Mouse (Mus musculus) stomach, embryonic 14.5 days (tissue): ENCODE data around the gene Rab6a. TPM values are rescaled to one million over a fixed set of nuclear protein-coding genes. Genes with fewer than 3 reads are reported as not detected.
"Not testable (repeated sequence)": the region's sequence is repeated elsewhere in the genome, so short reads cannot be mapped to it uniquely, and the experiment has no call there.

Experiments
- ATAC-seq: fragments of 200-750 bp; cut with Nextera tagmentation; 2 replicates; pipeline ENCODE4 v1.8.0; 2017; ENCODE audit warnings: low read depth, moderate TSS enrichment; ENCODE audit not compliant: insufficient number of reproducible peaks, insufficient read depth, low FRiP score
- H3K27ac ChIP-seq: fragments of 300-500 bp; sonication (generic); 2 replicates; pipeline ENCODE4 v1.5.1; 2014; ENCODE audit warnings: mild to moderate bottlenecking, low read length, moderate library complexity, mixed read lengths
- H3K27me3 ChIP-seq: fragments of 300-500 bp; sonication (generic); 2 replicates; pipeline ENCODE4 v1.6.1; 2014; ENCODE audit warnings: low read length, control low read depth, mixed read lengths; ENCODE audit not compliant: control insufficient read depth, insufficient read depth
- H3K36me3 ChIP-seq: fragments of 300-500 bp; sonication (generic); 2 replicates; pipeline ENCODE4 v1.6.1; 2014; ENCODE audit warnings: mild to moderate bottlenecking, control low read depth, low read length, moderate library complexity, mixed read lengths; ENCODE audit not compliant: control insufficient read depth, insufficient read depth
- H3K4me1 ChIP-seq: fragments of 300-500 bp; sonication (generic); 2 replicates; pipeline ENCODE4 v1.6.1; 2014; ENCODE audit warnings: low read length, control low read depth, mixed read lengths; ENCODE audit not compliant: control insufficient read depth, insufficient read depth
- H3K4me2 ChIP-seq: fragments of 300-500 bp; sonication (generic); replicated peaks from 2 replicates; pipeline ENCODE4 v1.6.1; 2014; ENCODE audit warnings: low read depth, low read length, control low read depth
- H3K4me3 ChIP-seq: fragments of 300-500 bp; sonication (generic); 2 replicates; pipeline ENCODE4 v1.5.1; 2014; ENCODE audit warnings: low read depth, low read length, control low read depth
- H3K9ac ChIP-seq: fragments of 300-500 bp; sonication (generic); replicated peaks from 2 replicates; pipeline ENCODE4 v1.6.1; 2014; ENCODE audit warnings: low read depth, mild to moderate bottlenecking, control low read depth, low read length, moderate library complexity, mixed read lengths
- H3K9me3 ChIP-seq: fragments of 300-500 bp; sonication (generic); 2 replicates; pipeline ENCODE4 v1.6.1; 2016; ENCODE audit warnings: low read depth, low read length, control low read depth; ENCODE audit not compliant: control insufficient read depth
- WGBS: fragments of 180-500 bp; shearing (Covaris S2); extraction: QIAGEN DNeasy Blood & Tissue Kit; methylation state at CpG from one replicate; pipeline ENCODE4 v1.1.7; 2014; 5-methylcytosine and 5-hydroxymethylcytosine counted together
- polyA plus RNA-seq: library from polyadenylated mRNA; unstranded; fragments of >200 nt; fragmentation: Nextera tagmentation; extraction: Ambion mirVana; gene quantifications from 2 replicates; pipeline ENCODE4 v1.2.1, GENCODE M21; 2014

Rab6a gene
- polyA plus RNA-seq: 109 and 125 TPM in 2 replicates

DNA sequence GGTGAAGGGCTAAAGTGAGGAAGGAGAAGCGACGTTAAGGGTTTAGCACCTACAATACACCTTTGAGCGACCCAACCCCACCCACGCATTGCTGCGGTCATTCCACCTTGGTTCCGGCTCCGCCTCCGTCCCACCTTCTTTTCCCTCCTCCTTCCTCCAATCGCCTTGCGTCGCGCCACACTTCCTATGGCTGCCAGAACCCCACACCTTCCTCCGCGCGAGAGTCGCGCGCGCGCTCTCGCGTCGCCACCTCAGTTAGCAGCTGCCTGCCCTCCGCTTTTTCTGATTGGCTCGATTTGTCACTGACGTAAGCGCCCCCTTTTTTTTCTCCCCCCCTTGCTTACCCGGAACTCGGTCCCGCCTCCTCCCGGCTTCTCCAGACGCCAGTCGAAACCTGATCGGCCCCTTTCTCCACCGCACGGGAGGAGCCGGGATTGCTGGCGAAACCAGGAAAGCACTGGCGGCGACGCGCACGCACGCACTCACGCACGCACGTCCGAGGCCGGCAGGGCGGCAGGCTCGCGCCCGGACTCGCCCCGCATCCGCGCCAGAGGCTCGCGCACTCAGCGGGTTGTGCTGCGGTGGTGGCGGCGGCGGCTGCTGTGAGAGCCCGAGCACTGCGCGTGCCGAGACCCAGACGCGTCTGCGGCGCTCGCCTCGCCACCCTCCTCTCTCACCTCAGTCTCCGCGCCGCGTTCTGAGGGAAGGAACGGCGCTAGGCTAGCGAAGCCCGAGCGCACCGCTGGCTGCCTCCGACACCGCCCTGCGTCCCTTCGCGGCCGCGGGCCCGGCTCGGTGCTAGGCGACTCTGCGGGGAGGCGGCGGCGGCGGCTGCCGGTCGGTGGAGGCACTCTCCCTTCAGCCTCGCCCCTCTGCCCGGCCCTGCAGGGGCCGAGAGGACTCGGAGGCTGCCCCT is at the start of gene Rab6a:
Rab6a (plus strand) TSS at position 197 of the 916 bp plus-strand sequence.
- H3K9ac ChIP-seq: peak within 1 kb of the TSS; percentile 99
- ATAC-seq: peak; percentile 97
- under 1% methylated on average over 103 of the region's 105 CpGs for WGBS
- no peaks in the 10 kb centered on the region for H3K27me3 ChIP-seq
- peaks cover 5% of the 10 kb centered on the region for H3K4me1 ChIP-seq
- H3K4me3 ChIP-seq: peak within 1 kb of the TSS; percentile 98
- H3K9me3 ChIP-seq: no peaks in the 10 kb centered on the region
- no peaks in the 10 kb centered on the region for H3K36me3 ChIP-seq
- H3K4me2 ChIP-seq: peak within 1 kb of the TSS; percentile 86
- peak within 1 kb of the TSS; percentile 99 for H3K27ac ChIP-seq

DNA sequence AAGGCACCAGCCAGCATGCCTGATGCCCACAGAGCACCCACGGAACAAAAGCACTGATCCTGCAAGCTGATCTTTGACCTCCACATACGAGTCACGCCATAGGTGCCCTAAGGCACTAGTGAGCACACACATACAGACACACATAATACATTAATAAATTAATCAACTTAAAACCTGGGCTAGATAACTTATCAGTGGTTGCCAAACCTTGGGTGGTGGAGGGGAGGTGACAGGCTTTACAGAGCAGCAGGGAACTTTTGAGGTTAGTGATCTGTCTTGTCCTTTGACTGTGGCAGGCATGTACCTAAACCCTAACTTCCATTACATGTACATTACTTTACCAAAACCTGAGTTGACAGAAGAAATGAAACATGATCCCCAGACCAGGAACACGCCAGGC is 47.9 kb upstream of the Rab6a start:
- H3K27ac ChIP-seq: no peak overlapping the region

DNA sequence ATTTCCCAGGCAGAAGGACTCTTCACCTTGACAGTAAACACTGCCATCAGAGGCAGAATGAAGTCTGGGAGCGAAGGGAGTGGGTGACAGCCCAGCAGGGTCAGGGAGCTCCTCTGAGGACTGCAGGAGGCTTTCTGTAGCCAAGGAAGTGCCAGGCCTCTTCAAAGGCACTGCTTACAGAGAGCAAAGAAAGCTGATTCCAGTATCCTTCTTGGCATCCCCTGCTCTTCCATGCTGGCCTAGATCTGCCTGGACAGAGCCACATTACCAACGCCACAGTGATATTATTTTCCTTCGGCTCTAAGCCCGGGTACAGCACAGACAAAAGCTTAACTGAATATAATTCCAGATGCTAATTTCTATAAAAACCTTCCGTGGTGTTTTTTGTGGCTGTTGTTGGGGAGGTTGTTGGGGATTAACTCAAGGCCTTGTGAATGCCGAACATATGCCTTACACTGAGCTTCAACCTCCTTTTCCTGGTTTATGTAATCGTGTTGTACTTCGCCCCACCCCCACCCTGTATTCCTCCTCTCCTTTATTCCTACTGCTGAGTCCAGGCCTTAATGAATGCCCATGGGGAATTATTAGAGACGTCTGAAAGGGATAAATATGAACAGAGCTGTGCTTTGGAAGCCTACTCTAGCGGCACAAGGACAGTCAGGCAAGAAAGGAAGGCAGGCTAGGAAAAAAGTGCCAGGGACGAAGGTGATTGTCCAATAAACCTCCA is 45.2 kb upstream of the Rab6a start:
- Histone ChIP-seq H3K36me3 (no peaks in the 10 kb centered on the region), H3K4me1 (no peaks in the 10 kb centered on the region), H3K27me3 (no peaks in the 10 kb centered on the region), H3K4me3 (no peak overlapping the region), H3K9me3 (no peaks in the 10 kb centered on the region), H3K9ac (no peak overlapping the region), H3K27ac (no peak overlapping the region), H3K4me2 (no peak overlapping the region)
- ATAC-seq: no peak
- WGBS: 81% methylated on average over 11 of the region's 11 CpGs

More for the DNA sequence above, 47.9 kb upstream of the Rab6a start:
- Histone ChIP-seq H3K4me1 (no peaks in the 10 kb centered on the region; the same call in 1 of the 2 replicates), H3K27me3 (no peaks in the 10 kb centered on the region), H3K36me3 (no peaks in the 10 kb centered on the region), H3K4me3 (no peak overlapping the region), H3K9ac (no peak overlapping the region), H3K4me2 (no peak overlapping the region), H3K9me3 (no peaks in the 10 kb centered on the region)
- no peak for ATAC-seq
- WGBS: 82% methylated on average over 4 of the region's 4 CpGs

DNA sequence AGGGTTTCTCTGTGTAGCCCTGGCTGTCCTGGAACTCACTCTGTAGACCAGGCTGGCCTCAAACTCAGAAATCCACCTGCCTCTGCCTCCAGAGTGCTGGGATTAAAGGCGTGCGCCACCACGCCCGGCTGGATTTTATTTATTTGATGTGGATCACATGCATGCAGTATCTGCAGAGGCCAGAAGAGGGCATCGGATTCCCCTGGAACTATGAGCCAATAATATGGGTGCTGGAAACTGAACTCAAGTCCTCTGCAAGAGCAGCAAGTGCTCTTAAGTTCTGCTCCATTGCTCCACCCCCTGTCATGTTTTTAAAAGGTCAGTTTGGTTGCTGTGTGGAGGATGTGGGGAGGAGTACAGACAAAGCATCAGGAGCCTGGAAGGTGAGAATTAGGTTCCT is 40.0 kb upstream of the Rab6a start:
- H3K9me3 ChIP-seq, H3K4me1 ChIP-seq, H3K9ac ChIP-seq, H3K4me2 ChIP-seq, ATAC-seq, H3K27me3 ChIP-seq, H3K4me3 ChIP-seq, H3K36me3 ChIP-seq, H3K27ac ChIP-seq: not testable (repeated sequence)
- WGBS: 73% methylated on average over 5 of the region's 5 CpGs

DNA sequence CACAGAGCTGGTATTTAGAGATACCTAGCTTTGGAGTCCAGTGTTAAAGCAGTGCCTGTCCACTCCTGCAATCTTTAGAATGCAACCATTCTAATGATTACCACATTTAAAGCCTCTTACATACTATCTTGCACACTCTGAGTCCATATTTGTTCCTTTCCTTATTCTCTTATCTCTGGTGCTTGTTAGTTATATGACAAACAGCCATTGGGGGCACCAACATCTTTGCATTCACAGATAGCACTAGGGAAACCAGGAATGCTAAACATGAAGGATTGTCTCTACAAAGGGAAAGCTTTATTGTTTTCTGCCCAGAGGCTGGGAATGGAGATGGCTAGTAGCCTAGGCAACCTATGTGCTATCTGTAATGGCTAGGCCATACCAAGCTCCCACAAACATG is 37.3 kb upstream of the Rab6a start:
- Histone ChIP-seq H3K36me3 (no peaks in the 10 kb centered on the region; the same call in 1 of the 2 replicates), H3K27ac (no peak overlapping the region), H3K4me2 (no peak overlapping the region), H3K4me1 (no peaks in the 10 kb centered on the region), H3K9me3 (no peaks in the 10 kb centered on the region), H3K4me3 (no peak overlapping the region), H3K9ac (no peak overlapping the region), H3K27me3 (no peaks in the 10 kb centered on the region)
- no peak for ATAC-seq

DNA sequence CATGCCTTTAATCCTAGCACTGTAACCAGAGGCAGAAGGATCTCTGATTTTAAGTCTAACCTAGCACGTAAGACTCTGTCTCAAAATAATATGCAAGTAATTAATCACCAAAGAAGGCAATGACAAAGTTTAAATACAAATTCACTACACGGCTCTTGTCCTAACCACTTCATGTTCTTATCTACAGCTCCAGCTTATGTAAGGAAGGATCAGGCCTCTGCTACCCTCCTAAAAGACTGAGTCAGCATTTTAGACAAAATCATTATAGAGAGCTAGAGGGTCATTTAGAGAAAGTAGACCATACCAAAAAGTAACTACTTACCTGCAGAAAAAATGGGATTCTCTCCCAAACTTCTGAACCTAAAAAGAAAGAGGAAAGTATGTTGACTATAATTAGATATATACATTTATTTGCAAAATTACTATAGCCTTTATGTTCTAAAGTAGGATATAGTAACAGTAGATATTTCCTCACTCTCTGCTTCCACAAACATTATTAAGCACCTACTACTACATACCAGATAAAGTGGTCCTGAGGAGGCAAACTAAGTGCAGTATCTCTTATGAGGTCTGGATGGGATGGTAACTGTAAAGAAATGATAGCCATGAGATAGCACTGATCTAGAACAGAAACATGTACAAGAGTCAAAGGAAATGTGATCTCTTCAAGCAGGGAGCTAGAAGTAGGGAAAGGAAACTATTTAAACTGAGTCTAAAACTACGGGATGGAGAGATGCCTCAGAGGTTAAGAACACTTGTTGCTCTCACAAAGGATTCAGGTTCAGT is 36.1 kb upstream of the Rab6a start:
- Histone ChIP-seq H3K4me2 (no peak overlapping the region), H3K4me3 (no peak overlapping the region), H3K9ac (no peak overlapping the region), H3K9me3 (no peaks in the 10 kb centered on the region), H3K27me3 (no peaks in the 10 kb centered on the region), H3K36me3 (no peaks in the 10 kb centered on the region; the same call in 1 of the 2 replicates), H3K27ac (no peak overlapping the region), H3K4me1 (no peaks in the 10 kb centered on the region)
- ATAC-seq: no peak
- 76% methylated on average over 3 of the region's 3 CpGs for WGBS

DNA sequence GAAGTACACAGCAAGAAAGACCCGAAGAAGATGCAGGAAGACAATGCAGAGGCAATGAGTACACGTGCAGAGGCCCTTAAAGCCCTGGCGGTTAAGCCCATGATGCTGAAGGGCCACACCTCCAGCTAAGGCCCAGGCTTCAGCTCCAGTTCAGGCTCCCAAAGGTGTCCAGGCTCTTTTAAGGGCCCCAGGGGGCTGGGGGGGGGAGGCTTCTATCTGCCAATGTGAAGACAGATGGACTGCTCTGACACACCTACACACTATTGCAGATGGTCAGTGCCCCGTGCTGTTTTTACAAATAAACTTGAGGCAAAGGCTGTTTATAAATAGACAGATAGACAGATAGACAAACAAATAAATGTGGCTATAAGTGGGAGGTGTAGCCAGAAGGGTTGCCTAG is 35.1 kb upstream of the Rab6a start:
- Histone ChIP-seq H3K27me3 (no peaks in the 10 kb centered on the region), H3K4me1 (no peaks in the 10 kb centered on the region), H3K36me3 (no peaks in the 10 kb centered on the region; the same call in 1 of the 2 replicates), H3K9me3 (no peaks in the 10 kb centered on the region), H3K27ac (no peak overlapping the region), H3K4me2 (no peak overlapping the region), H3K9ac (no peak overlapping the region), H3K4me3 (no peak overlapping the region)
- no peak for ATAC-seq
- 82% methylated on average over 4 of the region's 4 CpGs for WGBS

DNA sequence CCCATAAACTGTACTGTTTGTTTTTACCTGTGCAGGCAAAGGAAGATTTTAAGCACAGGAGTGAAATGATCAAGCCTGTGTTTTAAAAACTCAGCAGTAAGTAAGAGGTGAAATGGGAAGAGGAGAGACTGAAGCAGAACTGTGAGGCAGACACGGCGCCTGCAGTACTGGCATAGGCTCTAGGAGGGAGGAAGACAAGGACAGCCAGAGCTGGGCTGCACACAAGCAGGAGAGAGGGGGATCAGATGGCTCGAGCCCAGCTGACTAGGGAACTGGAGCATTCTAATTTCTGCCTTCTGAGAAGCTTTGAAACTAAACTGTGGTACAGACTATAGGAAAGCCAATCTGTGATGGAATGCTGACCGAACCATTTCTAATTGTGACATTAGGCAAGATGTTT is 34.5 kb upstream of the Rab6a start:
- no peak overlapping the region for H3K4me3 ChIP-seq
- no peak overlapping the region for H3K4me2 ChIP-seq
- WGBS: 82% methylated on average over 4 of the region's 4 CpGs
- H3K27ac ChIP-seq: no peak overlapping the region
- no peak overlapping the region for H3K9ac ChIP-seq
- no peaks in the 10 kb centered on the region for H3K4me1 ChIP-seq
- no peaks in the 10 kb centered on the region for H3K9me3 ChIP-seq
- ATAC-seq: no peak
- no peaks in the 10 kb centered on the region; the same call in 1 of the 2 replicates for H3K36me3 ChIP-seq
- no peaks in the 10 kb centered on the region for H3K27me3 ChIP-seq
